Mouse (Mus musculus) spleen, postnatal 36 days (tissue): Measurements from ENCODE around the gene Acot1.

Experiments
- DNase-seq, 2 experiments: peaks; one replicate each; pipeline ENCODE4 v3.0.0; 2022; ENCODE audit warnings: low spot score in 2 of 2, mixed read lengths in 1 of 2

Gene Acot1

GRCm38 (mm10) chr12:84009171-84009965, at the start of gene Acot1:
Gene Acot1 (plus strand): TSS chr12:84009490.
- peak; percentile 22 to 26 for DNase-seq

DNA sequence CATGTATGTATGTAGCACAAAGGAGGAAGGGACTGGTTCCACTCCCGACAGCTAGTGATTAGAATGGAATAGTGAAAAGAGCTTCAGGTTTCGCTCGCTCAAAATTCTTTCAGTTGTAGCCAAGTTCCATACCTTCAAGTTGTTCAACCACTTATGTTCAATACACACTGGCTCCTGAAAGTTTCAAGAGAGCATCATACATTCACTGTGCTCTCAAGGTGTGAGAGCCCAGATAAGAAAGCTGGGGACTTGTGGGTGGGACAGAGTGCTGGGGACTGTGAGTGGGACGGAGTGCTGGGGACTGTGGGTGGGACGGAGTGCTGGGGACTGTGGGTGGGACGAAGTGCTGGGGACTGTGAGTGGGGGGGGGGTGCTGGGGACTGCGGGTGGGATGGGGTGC, 44.1 kb upstream of the Acot1 start:
- no peak for DNase-seq

DNA sequence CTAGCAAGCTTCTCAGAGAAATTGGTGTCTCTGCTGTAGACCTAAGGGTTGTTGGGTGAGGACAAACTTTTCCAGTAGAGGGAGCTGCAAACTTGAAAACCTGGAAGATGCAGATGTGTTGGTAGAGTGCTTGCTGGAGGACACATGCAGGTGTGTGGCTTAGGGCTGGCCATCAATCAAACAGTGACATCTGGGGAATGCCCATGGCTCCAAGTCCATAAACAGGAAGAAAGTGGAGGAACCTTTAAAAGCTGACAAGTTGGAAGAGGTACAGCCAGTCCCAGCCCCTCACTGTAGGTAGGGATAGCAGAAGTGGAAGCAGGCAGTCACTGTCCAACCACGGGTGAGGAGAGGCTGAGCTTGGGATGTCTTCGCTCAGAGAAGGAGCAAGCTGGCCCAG, 37.2 kb upstream of the Acot1 start:
- DNase-seq: peak; percentile 34 to 39

DNA sequence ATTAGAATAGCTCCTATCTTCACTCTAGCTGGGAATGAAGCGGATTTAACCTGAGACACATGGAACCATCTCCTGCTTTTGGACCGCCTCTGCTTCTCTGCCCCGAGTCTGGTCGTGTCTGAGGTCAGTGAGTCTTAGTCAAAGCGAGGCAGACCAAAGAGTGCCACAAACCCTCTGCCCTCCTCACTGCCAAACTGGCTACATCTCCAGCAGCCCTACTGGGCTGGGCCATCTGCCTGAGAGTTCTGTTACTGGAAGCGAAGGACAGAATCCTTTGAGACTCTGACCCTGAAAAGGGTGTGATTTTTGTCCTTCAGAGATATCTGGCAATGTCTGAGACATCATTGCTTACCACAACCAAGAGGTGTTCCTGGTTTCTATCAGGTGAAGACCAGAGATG, 30.4 kb upstream of the Acot1 start:
- DNase-seq: no peak

- DNase-seq: no peak
Observed at GRCm38 (mm10) chr12:83981615-83982014, 27.7 kb upstream of the Acot1 start.

DNA sequence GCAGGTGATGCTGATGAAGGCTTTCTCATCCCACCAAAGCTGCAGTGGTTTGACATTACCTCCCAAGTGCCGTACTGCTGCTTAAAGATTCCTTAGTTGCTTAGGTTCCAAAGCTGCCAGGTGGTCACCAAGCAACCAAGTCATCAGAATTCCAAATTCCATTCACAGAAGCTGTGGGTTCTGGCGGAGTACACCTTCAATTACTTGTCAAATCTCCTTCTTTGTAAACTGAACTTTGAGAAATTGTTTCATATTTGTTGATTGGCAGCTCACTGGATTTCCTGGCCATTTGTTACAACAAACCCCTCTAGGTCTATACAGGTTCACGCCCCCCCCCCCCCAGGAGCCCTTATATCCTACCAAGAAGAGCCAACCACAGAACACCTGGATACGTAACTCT, 24.5 kb upstream of the Acot1 start, which contains the start of gene Heatr4:
Gene Heatr4 (minus strand): TSS at position 101 of the 400 bp plus-strand sequence.
- no peak for DNase-seq

DNA sequence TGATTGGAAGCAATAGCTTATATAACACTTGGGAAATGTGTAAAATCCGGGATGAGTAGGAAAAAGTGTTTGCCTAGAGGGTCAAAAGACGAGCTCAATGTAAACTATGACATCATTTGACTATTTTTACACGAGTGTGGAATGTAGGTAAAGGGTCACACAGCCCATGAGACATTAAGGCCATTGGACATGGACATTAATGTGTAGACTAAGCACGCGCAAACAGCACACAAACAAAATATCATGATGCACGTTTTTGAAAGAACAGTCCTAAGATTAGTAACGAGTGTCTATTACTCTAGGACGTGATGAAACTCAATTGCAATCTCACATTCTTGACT, 22.1 kb upstream of the Acot1 start:
- DNase-seq: no peak

DNA sequence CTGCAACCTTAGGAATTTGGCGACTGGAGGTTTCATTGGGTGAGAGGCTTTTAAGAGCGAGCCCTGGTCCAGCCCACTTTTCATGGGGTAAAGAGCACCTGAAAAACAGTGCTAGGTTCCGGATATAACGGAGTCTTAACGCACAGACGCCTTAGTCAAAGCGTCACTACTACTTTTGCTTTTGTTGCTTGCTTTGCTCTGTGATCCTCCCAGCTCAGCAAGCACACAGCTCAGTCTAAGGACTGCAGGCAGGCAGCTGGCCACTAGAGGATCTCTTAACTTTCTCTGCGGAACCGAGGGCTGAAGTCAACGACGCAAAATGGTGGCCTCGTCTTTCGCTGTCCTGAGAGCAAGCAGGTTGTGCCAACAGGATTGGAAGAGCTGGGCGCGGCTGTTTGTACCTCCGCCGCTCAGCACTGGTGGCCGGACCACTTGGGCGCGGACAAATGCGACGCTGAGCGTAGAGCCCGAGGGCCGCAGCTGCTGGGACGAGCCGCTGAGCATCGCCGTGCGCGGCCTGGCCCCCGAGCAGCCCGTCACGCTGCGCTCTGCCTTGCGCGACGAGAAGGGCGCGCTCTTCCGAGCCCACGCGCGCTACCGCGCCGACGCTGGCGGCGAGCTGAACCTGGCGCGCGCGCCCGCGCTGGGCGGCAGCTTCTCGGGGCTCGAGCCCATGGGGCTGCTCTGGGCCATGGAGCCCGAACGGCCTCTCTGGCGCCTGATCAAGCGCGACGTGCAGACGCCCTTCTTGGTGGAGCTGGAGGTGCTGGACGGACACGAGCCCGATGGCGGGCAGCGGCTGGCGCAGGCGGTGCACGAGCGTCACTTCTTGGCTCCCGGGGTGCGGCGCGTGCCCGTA, 21.5 kb upstream of the Acot1 start, which contains the start of gene Acot2:
Gene Acot2 (plus strand): TSS at position 279 of the 859 bp plus-strand sequence.
- DNase-seq: peak; percentile 83 to 84

GRCm38 (mm10) chr12:83988483-83988882, 20.8 kb upstream of the Acot1 start:
- no peak for DNase-seq

DNA sequence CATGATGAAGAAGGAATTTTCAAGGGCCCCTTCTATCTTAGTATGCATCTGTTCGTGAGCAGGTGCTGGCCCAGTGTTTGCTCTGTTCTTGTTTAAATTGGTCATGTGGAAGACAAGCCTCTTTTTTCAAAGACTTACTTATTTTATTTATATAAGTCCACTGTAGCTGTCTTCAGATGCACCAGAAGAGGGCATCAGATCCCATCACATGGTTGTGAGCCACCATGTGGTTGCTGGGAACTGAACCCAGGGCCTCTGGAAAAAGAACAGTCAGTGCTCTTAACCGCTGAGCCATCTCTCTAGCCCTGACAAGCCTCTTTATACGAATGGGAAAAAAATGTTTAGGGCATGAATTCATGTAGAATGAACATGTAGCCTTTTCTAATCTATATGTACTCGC, 19.9 kb upstream of the Acot1 start:
- DNase-seq: no peak

GRCm38 (mm10) chr12:83997221-83997620, 12.1 kb upstream of the Acot1 start:
- peak in 1 of 2 experiments; percentile 26 for DNase-seq

DNA sequence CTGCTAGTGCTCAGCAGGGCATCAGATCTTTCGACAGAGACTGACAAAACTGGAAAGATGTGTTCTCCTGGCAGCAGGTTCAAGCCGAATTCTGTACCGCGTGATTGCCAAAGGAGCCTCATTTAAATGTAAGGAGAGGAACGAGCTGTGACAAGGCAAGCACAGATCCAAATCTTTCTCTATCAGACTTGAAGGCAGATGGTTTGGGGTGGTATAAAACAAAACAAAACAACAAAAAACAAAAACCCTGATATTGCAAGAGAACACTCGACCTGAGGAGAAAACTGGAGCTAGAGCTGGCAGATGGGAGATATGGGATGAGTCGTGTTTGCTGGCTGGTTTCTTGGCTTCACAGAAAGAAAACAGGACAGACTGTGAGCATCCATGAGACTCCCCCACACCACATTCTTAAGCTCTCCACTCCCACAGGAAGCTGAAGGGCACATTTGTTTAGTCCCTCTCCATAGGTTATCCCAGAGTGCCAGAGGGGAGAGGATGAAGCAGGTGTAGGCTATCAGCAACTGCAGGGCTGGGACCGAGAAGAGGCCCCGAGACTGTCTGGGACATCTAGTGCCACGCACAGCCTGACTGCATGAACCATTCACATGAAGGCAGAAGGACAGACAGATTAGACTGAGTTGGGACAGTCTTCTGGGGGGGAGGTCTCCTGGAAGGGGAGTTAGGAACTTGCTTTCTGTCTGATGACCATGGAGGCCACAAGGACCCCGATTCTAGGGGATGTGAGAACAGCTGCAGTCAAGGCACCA, 10.8 kb upstream of the Acot1 start:
- no peak for DNase-seq

- DNase-seq: peak; percentile 18 to 27
Observed at GRCm38 (mm10) chr12:83999237-83999636, 10.1 kb upstream of the Acot1 start.

DNA sequence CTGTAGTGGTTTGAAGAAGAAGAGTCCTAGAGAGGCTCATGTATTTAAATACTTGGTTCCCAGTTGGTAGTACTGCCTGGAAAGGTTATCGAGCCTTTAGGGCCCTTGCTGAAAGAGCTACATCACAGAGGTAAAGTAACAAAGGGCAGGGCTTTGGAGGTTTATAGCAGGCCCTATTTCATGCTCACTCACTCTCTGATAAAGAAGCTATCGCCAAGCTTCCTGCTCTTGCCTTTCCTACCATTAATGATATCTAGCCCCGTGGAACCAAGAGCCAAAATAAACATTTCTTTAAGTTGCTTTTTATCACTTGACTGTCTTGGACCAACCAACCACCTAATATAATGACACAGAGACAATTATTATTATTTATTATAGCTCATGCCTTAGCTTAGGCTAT, 8.9 kb upstream of the Acot1 start:
- DNase-seq: no peak

DNA sequence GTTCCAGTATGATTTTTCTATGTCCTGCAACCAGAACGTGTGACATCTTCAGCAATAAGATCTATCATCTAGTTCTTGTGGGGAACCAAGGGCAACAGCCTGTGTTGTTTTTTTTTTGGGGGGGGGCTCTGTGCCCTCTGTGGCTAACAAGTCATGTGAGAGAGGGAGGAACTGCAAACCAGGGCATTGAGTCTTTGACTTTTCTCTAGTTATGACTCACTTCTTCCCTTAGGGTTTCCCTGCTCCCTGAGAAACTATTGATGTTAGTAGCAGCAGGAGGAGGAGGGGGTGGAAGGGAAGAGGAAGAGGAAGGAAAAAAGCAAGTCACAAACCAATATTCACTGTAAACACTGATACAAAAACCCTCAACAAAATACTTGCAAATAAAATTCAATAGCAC, 5.4 kb upstream of the Acot1 start:
- DNase-seq: no peak

DNA sequence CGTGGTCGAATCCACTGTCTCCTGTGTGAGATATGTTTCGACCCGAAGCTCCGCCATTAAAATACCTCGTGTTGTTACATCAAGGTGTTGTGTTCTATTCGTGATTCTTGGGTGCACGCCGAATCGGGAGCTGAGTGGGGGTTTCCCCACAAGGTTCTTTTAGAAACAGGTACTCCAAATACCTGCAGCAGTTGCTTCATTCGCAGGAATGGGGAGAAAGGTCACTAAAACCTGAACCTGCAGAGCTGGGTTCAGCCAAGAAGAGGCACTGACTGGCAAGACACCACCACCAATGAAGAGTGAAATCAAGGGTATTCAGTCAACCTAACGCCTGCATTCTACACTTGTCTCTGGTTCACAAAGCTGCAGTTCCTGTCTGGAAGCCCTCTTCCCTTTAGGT, 1.0 kb upstream of the Acot1 start:
- DNase-seq: no peak

- DNase-seq: no peak
Observed at GRCm38 (mm10) chr12:84008729-84009128, 561 bp upstream of the Acot1 start.

DNA sequence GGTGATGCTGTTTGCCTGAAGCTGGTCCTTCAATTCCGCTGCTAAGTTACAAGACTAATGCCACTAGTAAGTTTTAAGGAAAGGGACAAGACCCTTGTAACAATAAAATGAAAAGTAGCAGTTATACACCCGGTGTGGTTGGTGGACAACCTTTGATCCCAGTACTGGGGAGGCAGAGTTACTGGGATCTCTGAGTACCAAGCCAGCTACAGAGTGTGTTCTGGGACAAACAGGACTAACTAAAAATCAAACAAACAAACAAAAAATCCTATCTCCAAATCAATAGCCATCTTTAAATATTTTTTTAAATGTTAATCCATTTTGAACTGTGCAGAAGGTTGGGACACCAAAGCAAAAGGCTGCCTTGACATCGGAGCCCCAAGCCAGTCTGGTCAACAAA, 911 bp downstream of the Acot1 start:
- DNase-seq: no peak

GRCm38 (mm10) chr12:84011251-84012040, 2.2 kb downstream of the Acot1 start:
- no peak for DNase-seq

- no peak for DNase-seq
Observed at GRCm38 (mm10) chr12:84013130-84013529, 3.8 kb downstream of the Acot1 start.

DNA sequence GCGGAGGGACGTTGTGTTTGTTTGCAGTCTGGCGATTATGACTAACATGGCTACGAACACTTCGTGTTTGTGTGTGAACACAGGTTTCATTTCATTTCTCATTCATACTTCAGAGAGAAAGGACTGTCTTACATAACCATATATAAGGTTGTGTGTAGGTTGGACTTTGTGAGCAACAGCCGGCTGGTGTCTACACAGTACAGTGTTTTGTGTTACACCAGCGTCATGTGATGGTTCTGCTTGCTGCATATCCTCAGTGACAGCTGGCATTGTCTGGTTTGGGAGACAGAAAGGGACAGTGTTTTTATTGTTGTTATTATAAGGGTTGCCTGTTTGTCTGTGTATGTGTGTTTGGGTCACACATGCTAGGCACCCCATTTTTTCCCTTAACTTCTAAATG, 4.4 kb downstream of the Acot1 start:
- DNase-seq: no peak
